Mouse (Mus musculus) heart, embryonic 14.5 days (tissue): ENCODE results near the gene Diaph2. TPM values are rescaled to one million over a fixed set of nuclear protein-coding genes. Genes with fewer than 3 reads are reported as not detected.
"Not testable (repeated sequence)": the region's sequence is repeated elsewhere in the genome, so short reads cannot be mapped to it uniquely, and the experiment has no call there.

ENCODE experiments used
- ATAC-seq: fragments of 200-750 bp; cut with Nextera tagmentation; 2 replicates; pipeline ENCODE4 v1.8.0; 2017; ENCODE audit warnings: low read depth, moderate TSS enrichment; ENCODE audit not compliant: insufficient number of reproducible peaks, insufficient read depth, low FRiP score
- H3K27ac ChIP-seq, 2 experiments: fragments of 200-500 bp in 1 of 2; fragments of 300-500 bp in 1 of 2; sonication (generic) in 1 of 2; replicated peaks in 1 of 2; 2 replicates each; pipeline ENCODE4 v1.5.1; 2012 to 2014; ENCODE audit warnings: low read depth in 2 of 2, low read length in 2 of 2, control low read depth in 1 of 2, mild to moderate bottlenecking in 1 of 2, mixed read lengths in 1 of 2; ENCODE audit not compliant: control insufficient read depth in 1 of 2, insufficient read depth in 1 of 2
- H3K27me3 ChIP-seq: fragments of 300-500 bp; sonication (generic); 2 replicates; pipeline ENCODE4 v1.6.1; 2014; ENCODE audit warnings: mild to moderate bottlenecking, low read length, control low read depth; ENCODE audit not compliant: control insufficient read depth, insufficient read depth
- H3K36me3 ChIP-seq: fragments of 300-500 bp; sonication (generic); 2 replicates; pipeline ENCODE4 v1.6.1; 2014; ENCODE audit warnings: mild to moderate bottlenecking, control low read depth, low read length, mixed read lengths; ENCODE audit not compliant: control insufficient read depth, insufficient read depth
- H3K4me1 ChIP-seq, 2 experiments: fragments of 200-500 bp in 1 of 2; fragments of 300-500 bp in 1 of 2; sonication (generic) in 1 of 2; 2 replicates each; pipeline ENCODE4 v1.6.1; 2012 to 2014; ENCODE audit warnings: low read length in 2 of 2, control low read depth in 1 of 2, mixed read lengths in 1 of 2; ENCODE audit not compliant: control insufficient read depth in 2 of 2, insufficient read depth in 2 of 2
- H3K4me2 ChIP-seq: fragments of 300-500 bp; sonication (generic); 2 replicates; pipeline ENCODE4 v1.6.1; 2014; ENCODE audit warnings: mild to moderate bottlenecking, low read length
- H3K4me3 ChIP-seq, 2 experiments: fragments of 200-500 bp in 1 of 2; fragments of 300-500 bp in 1 of 2; sonication (generic) in 1 of 2; 2 replicates each; pipeline ENCODE4 v1.5.1; 2012 to 2014; ENCODE audit warnings: low read length in 2 of 2, mild to moderate bottlenecking in 2 of 2, control low read depth in 1 of 2, low read depth in 1 of 2, moderate library complexity in 1 of 2; ENCODE audit not compliant: control insufficient read depth in 1 of 2, insufficient read depth in 1 of 2
- H3K9ac ChIP-seq: fragments of 300-500 bp; sonication (generic); 2 replicates; pipeline ENCODE4 v1.6.1; 2014; ENCODE audit warnings: mild to moderate bottlenecking, low read length
- H3K9me3 ChIP-seq: fragments of 300-500 bp; sonication (generic); 2 replicates; pipeline ENCODE4 v1.6.1; 2016; ENCODE audit warnings: low read length, control low read depth; ENCODE audit not compliant: control insufficient read depth
- WGBS: fragments of 180-500 bp; shearing (Covaris S2); extraction: QIAGEN DNeasy Blood & Tissue Kit; methylation state at CpG from one replicate; pipeline ENCODE4 v1.1.7; 2014; 5-methylcytosine and 5-hydroxymethylcytosine counted together
- polyA plus RNA-seq: library from polyadenylated mRNA; unstranded; fragments of >200 nt; fragmentation: Nextera tagmentation; extraction: Ambion mirVana; gene quantifications from 2 replicates; pipeline ENCODE4 v1.2.1, GENCODE M21; 2014

Diaph2 gene
- polyA plus RNA-seq, 1 experiment from 2014 or later: 6.8 TPM

- WGBS: 74% methylated on average over 11 of the region's 11 CpGs
- Histone ChIP-seq H3K9ac (no peak overlapping the region), H3K4me3 (no peak overlapping the region), H3K4me1 (no peaks in the 10 kb centered on the region), H3K27me3 (no peaks in the 10 kb centered on the region), H3K36me3 (no peaks in the 10 kb centered on the region), H3K4me2 (no peak overlapping the region), H3K27ac (no peak overlapping the region), H3K9me3 (no peaks in the 10 kb centered on the region)
- no peak for ATAC-seq
These were observed 24.2 kb downstream of the Diaph2 start for GRCm38 (mm10) chrX:129773556-129774255.

- Histone ChIP-seq H3K9ac (no peak overlapping the region), H3K27ac (no peak overlapping the region), H3K4me1 (no peaks in the 10 kb centered on the region), H3K4me3 (no peak overlapping the region), H3K36me3 (no peaks in the 10 kb centered on the region), H3K9me3 (no peaks in the 10 kb centered on the region), H3K27me3 (no peaks in the 10 kb centered on the region), H3K4me2 (no peak overlapping the region)
- no peak for ATAC-seq
- WGBS: 72% methylated on average over 3 of the region's 3 CpGs
These were observed 24.9 kb downstream of the Diaph2 start for GRCm38 (mm10) chrX:129774478-129774877.

GRCm38 (mm10) chrX:129776761-129777160 lies 27.2 kb downstream of the Diaph2 start:
- H3K27me3 ChIP-seq: no peaks in the 10 kb centered on the region
- H3K4me2 ChIP-seq: no peak overlapping the region
- no peak overlapping the region for H3K9ac ChIP-seq
- no peaks in the 10 kb centered on the region for H3K4me1 ChIP-seq
- H3K36me3 ChIP-seq: no peaks in the 10 kb centered on the region
- H3K4me3 ChIP-seq: no peak overlapping the region
- no peaks in the 10 kb centered on the region for H3K9me3 ChIP-seq
- no peak overlapping the region for H3K27ac ChIP-seq
- ATAC-seq: no peak
- 76% methylated on average over 1 of the region's 1 CpGs for WGBS

- Histone ChIP-seq H3K4me3 (no peak overlapping the region), H3K4me1 (no peaks in the 10 kb centered on the region), H3K9me3 (no peaks in the 10 kb centered on the region), H3K36me3 (no peaks in the 10 kb centered on the region), H3K27ac (no peak overlapping the region), H3K9ac (no peak overlapping the region), H3K4me2 (no peak overlapping the region), H3K27me3 (no peaks in the 10 kb centered on the region)
- 72% methylated on average over 4 of the region's 4 CpGs for WGBS
- no peak for ATAC-seq
These were observed 27.9 kb downstream of the Diaph2 start for GRCm38 (mm10) chrX:129777404-129777962.

GRCm38 (mm10) chrX:129781844-129782243 lies 32.3 kb downstream of the Diaph2 start:
- H3K27me3 ChIP-seq: no peaks in the 10 kb centered on the region
- H3K9ac ChIP-seq: no peak overlapping the region
- no peaks in the 10 kb centered on the region for H3K9me3 ChIP-seq
- no peak for ATAC-seq
- H3K27ac ChIP-seq: no peak overlapping the region
- no peak overlapping the region for H3K4me3 ChIP-seq
- H3K36me3 ChIP-seq: no peaks in the 10 kb centered on the region
- no peak overlapping the region for H3K4me2 ChIP-seq
- 64% methylated on average over 2 of the region's 2 CpGs for WGBS
- no peaks in the 10 kb centered on the region for H3K4me1 ChIP-seq

- Histone ChIP-seq H3K27me3 (no peaks in the 10 kb centered on the region), H3K9ac (no peak overlapping the region), H3K4me2 (no peak overlapping the region), H3K36me3 (no peaks in the 10 kb centered on the region), H3K4me3 (no peak overlapping the region), H3K27ac (no peak overlapping the region), H3K4me1 (no peaks in the 10 kb centered on the region), H3K9me3 (no peaks in the 10 kb centered on the region)
- ATAC-seq: no peak
- 81% methylated on average over 5 of the region's 5 CpGs for WGBS
These were observed 34.5 kb downstream of the Diaph2 start for GRCm38 (mm10) chrX:129784062-129784461.

- ATAC-seq, H3K27me3 ChIP-seq, H3K9me3 ChIP-seq, H3K9ac ChIP-seq, H3K36me3 ChIP-seq, H3K4me2 ChIP-seq, H3K4me3 ChIP-seq, H3K4me1 ChIP-seq, H3K27ac ChIP-seq: not testable (repeated sequence)
- WGBS: 50% methylated on average over 2 of the region's 2 CpGs
These were observed 50.4 kb downstream of the Diaph2 start for GRCm38 (mm10) chrX:129799920-129800319.

- WGBS: 49% methylated on average over 2 of the region's 2 CpGs
- Histone ChIP-seq H3K36me3 (no peaks in the 10 kb centered on the region), H3K27me3 (no peaks in the 10 kb centered on the region), H3K27ac (no peak overlapping the region), H3K4me1 (no peaks in the 10 kb centered on the region), H3K9me3 (no peaks in the 10 kb centered on the region), H3K9ac (no peak overlapping the region), H3K4me2 (no peak overlapping the region), H3K4me3 (no peak overlapping the region)
- ATAC-seq: no peak
These were observed 82.4 kb downstream of the Diaph2 start for GRCm38 (mm10) chrX:129831903-129832302.
